Mouse (Mus musculus): ENCODE data around the gene Asic2.

Asic2 gene

DNA sequence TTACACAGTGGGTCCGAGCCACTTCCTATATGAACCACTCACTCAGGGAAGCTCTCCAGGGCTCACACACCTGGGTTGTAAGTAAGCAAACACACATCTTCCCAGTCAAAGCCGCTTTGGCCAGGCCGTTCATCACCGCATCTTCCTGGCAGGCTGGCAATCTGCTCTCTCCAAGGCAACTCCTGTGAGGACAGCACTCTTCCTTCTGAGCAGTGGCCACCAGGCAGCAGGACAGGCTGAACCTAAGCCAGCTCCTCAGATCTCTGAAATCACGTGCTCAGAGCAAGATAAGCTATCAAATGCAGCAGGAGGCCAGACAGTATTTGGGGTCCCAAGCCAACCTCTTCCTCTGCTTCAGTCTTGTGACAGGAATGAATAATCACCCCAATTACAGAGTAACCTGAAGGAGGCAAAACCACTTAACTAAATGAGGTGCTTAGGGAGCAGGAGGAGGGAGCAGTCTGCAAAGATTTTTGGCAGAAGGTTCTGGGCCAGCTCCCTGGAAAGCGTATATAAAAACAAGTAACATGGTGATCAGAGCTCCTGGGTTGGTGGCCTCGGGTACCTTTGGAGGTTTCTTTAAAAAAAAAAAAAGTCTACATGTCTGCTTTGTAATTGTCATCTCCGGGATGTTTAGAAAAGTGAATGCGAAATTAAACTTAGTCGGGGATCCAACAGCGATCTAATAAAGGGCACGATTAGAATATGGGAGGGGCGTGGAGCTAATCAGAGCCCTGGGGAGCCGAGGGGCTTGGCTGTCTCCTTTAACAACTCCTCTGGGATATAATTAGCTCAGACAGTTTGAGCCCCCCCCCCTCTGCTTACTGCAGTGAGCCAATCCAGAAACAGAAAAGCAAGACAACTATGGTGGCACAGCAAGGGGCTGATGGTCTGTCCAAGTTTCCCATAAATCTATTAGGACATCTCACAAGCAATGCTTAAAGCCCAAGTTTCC is 450.0 kb downstream of the Asic2 start:
- no peak for DNase-seq (ENCODE audit: low read depth, low spot score)

DNA sequence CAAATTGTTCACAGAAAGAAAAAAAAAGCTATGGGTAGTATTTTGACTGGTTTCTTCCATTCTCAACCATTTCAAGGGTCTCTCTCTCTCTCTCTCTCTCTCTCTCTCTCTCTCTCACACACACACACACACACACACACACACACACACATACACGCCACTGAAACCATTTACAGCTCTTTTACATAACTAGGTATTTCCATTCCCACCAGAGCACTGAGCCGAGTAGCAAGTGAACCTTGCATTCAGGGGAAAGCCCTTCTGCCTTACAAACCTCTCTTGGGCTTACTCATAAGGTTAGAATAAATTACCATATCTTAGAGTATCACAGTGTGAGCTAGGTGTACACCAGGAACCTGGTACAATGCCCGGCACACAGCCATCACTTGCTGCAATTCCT is 452.5 kb downstream of the Asic2 start:
- DNase-seq (ENCODE audit: low read depth, low spot score), result no peak

DNA sequence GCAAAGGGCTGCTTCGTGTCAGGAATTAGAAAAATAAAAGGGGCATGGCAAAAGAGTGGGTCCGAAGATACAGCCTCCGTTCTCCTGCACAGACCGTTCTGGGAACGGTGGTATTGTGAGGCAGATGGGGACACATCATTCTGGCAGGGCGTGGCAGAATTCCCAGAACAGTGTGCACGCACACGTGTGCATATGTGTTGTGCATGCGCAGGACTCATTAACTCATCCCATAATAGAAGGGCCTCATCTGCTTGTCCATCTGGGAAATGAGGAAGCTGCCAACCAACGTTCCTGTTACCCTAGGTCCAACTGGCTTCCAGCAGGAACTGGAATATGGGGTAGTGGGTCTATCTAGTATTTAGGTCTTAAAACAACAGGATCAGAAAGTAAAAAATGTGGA is 455.8 kb downstream of the Asic2 start:
- no peak for DNase-seq (ENCODE audit: low read depth, low spot score)

DNA sequence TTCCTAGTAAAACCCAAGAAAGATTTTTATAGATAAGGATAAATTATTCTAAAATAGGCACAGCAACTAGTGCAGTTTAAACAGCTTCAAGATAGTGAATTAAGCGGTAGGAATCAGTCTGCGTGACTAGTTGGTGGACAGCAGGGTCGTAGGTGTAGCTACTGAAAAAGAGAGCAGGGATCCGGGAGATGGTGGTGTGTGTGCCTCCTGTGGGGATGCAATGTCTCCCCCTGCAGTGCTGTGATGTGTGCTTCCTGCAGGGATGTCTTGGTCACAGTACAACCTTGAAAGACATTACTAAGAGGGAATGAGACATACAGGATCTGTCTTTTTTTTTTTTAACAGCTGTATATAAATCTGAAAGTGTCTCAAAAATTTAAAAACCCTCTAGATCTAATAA is 456.9 kb downstream of the Asic2 start:
- no peak for DNase-seq (ENCODE audit: low read depth, low spot score)

DNA sequence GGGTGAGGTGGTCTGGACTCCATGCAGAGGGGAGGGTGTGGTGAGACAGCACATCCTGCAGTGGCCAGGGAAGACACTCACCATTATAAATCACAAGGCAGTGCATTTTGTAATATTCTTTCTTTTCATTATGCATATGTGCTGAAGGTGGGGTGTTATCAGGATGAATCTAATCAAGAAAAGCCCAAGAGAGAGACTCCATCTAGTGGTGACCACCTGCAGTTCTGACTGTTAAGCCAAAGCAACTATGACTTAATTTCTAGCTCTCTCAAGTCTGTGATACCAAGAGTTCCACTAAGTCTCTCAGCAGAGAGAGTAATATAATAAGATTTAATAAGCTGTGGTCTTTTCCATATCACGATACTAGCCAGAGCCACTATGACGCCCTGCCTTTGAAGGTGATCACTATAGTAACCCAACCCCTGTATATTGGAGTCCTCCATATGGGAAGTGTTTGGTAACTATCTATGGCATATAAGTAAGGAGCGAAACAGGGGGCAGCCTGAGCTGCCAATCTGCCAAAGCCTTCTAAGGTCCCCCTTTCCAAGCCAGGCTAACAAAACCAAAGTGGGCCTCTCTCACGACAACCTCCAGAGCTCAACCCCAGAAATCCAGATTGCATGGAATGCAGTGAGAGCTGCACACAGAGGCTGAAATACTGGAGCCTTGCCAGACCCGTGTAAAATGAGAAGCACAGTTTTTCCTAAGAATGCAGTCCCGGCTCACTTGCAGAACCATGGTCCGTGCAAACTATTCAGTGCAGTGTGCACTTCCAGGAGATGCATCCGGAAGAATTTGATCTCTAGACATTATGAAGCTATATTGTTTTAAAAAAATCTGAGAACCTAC is 459.6 kb downstream of the Asic2 start:
- DNase-seq (ENCODE audit: low read depth, low spot score), result peak; percentile 57

DNA sequence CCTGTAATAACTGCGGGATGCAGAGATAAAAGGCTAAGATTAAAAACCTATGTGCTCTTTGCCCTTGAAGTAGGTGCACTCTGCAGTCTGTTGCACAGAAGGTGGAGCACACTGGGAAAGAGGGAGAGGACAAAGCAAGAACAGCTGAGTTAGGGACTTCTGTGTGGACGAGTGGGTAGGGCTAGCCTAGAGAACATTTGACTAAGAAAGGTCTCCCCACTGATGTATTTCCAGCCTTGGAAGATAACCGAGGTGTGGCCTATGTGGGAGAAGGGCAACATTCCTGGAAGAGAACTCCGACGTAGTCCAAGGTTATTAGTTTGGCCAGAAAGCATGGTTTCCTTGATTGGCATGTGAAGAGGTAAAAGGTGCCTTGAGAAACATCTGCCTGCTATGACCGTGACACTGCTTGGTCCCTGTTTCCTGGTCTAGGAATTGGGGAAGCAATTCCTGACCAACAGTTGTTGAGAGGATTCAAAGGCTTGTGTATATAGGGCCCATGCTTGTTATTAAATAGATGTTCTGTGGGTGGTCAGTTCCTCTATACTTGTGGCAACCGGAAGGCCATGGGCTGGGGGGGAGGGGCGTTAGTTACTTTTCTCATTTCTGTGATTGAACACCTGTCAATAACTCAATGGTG is 463.3 kb downstream of the Asic2 start:
- no peak for DNase-seq (ENCODE audit: low read depth, low spot score)

DNA sequence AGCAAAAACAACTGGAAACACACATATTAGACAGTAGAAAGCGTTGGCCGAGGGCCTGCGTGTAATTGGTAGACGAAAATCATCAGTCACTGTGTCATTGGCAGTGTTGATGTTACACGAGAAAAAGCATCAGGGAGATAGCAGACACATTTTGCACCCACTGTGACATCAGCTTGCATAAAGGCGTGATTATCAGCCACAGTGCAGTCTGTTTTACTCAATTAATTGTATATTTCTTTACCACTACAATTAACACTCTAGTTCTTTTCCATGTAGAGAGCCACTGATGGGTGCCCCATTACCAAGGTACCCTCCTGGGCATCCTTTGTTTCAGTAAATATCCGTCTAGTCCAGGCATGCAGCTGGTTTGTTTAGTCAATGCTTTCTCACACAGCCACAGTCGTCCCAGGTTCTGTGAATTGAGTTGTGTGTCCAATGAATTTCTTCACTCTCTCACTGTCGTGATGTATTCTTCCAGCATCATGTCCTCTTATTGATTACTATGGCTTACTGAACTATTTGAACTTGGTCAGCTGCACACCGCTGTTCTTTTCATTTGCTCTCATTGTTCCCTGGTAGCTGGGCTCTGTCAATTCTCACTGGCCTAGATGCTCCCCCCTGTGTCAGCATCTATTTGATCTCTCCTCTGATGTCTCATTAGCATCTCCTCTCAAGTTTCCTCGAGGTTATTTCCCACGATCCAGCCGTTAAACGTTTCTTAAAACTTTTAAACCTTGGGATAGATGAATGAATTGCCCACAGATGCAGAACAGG is 466.6 kb downstream of the Asic2 start:
- DNase-seq (ENCODE audit: low read depth, low spot score), result no peak

DNA sequence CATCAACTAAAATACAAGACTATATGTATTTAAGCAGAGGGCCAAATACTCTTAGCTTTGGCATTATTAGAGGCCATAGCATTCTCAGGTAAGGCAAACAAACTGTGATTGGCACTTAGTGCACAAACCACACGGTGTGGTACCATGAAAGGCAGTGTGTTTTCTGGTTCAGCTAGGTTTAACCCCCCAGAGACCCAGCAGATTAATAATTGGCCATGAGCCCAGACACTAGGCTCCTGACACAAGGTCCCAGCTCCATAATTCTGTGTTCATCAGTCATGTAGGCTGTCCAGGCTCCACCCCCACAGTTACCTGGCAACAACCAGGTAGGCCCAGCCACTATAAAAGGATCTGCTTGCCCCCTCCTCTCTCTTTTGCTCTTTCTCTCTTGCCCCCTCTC is 469.3 kb downstream of the Asic2 start:
- DNase-seq (ENCODE audit: low read depth, low spot score), result no peak

DNA sequence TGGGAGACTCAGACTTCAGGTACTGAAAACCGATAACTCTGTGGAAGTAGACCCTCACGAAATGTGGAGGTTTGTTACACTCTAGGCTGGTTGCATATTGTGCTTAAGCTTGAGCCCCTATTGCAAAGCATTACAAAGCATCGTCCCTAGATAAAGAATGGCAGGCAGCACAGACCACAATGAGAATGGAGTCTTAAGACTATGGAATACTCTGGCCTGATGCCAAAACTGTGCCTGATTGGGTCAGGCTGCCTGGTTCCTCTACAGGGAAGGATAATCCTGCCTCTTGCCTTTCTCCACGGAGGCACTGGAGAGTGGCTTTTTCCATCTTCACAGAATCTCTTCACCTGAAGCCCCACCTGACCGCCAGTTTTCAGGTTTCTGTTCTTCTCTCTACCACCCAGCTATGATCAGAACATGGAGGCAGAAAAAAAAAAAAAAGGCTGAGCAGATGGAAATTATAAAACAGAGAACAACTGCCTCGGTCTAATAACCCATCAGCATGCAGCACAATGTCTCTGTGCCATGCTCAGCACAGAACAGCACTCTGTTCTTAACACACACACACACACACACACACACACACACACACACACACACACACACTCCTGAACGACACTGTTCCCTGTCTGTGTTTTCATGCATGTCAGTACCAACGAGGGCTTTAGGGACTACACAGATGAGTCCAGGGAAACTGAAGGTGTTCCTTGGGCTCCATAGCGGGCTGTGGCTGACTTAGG is 470.4 kb downstream of the Asic2 start:
- no peak for DNase-seq (ENCODE audit: low read depth, low spot score)

DNA sequence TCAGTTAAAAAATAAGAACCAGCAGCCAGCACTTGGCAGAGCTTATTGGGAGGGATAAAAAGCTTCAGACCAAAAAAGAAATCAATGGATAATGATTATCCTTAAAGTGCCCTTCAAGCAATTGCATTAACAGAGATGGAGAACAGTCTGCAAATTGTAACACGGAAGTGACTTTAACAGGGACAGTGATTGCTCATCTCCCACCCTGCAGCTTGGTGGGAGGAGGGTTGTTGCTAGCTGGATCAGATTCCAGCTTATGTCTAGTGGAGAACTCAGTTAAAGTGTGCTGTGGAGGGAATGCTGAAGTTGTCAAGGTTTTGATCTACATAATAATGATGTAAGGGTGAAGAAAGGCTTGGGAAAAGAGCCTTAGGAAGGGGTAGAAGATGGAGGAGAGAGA is 471.8 kb downstream of the Asic2 start:
- DNase-seq (ENCODE audit: low read depth, low spot score), result no peak

DNA sequence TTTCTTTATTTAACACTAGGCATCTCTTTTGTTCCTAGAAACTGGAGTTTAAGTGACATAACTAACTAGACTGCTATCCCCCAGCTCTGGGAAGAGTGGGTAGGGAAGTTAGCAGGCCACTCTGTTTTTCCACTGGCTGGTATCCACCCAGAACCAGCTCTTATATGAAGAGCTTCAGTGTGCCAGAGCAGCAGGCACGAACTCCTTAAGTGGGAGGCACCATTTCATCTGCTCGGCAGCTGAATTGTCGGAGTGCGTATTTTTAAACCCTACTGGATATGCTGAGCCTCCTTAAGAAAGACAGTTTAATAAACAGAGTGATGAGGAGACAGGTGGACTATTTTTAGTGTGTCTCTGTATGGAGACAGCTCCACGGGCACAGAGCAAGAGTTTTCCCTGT is 475.9 kb downstream of the Asic2 start:
- no peak for DNase-seq (ENCODE audit: low read depth, low spot score)

DNA sequence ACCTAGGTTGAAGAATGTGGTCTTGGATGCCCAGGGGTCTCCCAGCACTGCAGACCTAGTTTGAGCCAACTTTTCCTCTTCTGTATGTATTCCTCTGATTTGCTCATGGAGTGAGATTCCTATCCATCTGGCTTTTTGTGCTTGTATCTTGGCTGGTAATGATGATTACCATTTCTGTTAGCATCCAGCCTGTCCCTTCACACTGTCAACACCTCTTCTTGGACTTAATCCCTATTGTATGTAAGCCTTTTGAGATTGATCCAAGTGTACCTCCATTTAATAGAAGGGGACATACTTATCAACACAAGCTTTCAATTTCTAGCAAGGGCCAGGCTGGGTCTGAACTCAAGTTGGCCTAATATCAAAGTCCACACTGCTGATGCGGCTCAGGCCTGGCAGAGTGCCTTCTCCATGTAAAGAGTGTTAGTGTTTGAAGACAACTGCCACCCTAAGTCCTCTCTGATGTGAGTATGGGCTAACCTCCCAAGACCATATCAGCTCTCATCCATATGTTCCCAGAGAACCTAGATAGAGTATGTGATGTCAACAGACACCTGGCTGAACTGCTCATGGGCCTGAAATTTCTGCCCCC is 479.0 kb downstream of the Asic2 start:
- no peak for DNase-seq (ENCODE audit: low read depth, low spot score)

DNA sequence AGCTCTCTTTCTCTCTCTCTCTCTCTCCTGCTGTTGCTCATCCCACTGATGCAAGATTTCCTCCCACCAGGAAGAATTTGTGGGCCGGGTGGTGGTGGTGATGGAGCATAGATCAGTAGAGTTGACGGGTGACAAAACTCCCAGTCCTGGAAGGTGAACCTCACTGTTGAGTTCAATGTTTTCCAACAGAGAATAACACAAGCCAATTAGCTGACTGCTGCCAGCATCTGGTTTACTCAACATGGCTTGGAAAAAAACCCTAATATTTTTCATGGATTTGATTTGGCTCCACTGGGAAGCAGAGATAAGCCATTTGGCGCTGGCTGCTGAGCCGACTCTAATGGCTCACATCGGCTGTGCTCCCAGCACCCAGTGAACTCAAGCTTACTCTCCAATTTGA is 479.6 kb downstream of the Asic2 start:
- DNase-seq (ENCODE audit: low read depth, low spot score), result no peak

DNA sequence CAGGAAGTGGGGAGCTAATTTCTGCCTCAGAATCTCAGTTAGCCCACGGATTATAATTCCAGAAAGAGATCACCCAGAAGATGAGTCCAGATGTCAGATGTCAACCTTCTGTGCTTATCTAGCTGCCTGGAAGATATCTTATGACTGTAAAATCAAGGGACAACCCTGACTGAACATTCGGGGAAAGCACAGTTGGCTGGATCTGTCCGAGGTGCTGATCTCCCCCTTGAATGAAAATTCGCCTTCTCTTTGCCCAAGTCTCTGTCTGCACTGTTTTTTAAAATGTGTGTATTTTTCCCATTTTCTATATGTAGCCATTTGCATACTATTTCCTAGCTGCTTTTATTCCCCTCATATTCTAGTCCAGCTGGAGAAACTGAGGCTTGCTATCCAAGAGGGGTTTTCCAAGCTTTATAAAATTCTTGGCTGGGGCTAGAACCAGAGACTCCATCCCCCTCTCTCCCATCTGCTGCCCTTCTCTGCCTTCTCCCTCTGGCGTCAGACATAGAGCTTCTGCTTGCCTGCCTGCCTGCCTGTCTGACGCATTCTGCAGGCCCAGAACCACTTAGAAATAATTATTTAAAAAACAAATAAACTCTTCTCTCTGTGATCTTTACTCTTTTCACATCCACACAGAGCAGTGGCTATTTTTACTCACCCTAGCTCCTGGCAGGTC is 481.9 kb downstream of the Asic2 start:
- peak; percentile 51 for DNase-seq (ENCODE audit: low read depth, low spot score)

DNA sequence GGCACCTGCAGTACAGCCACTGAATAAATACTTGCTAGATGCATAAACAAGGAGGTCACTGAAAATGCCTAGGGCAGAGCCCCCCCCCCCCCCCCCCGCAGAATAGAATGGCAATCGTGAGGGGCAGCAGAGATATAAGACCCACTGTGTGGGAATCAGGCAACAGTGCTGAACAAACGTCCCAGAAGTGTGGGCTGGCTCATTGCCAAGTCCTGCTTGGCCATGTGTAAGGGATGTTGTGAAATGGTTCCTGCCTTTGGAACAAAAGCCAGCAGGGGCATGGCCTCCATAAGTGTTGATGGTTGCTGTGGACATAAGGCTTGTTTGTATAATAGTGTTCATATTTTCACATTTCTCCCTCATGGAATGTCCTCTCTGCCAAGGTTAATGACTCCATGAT is 487.1 kb downstream of the Asic2 start:
- DNase-seq (ENCODE audit: low read depth, low spot score), result no peak

DNA sequence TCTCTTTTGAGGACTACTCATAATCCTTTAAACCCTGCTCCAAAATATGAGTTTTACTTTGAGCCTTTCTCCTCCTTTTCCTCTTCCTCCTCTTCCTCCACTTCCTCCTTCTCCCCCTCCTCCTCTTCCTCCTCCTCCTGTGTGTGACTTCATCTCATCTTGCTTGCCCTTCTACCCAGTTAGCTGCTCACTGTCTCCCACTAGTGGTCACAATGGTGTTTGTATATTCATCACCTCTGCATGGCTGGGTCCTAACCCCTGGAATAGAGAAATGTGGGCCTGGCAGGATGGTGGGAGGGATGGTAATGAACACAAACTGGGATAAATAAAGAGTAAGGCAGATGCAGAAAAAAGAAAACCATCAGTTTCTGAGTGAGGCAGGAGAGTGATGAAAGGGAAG is 492.0 kb downstream of the Asic2 start:
- DNase-seq (ENCODE audit: low read depth, low spot score), result peak; percentile 27

DNA sequence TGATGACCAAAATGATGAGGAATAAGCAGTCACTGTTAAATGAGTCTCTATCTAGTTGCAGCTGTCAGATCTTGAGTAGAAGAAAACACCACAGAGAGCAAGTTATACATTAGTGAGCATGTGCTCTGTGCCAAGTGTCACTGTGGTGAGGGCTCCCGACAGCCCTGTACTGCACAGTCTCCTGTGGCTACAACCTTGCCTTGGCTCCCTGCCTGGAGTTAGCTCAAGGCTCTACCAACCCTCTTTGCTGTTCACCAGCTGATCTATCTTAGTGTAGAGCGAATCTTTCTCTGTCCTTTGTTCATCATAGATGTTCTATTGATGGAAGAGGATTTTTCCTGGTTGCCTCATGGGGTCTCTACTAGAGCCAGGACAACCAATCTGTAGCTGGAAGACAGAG is 494.1 kb downstream of the Asic2 start:
- no peak for DNase-seq (ENCODE audit: low read depth, low spot score)

DNA sequence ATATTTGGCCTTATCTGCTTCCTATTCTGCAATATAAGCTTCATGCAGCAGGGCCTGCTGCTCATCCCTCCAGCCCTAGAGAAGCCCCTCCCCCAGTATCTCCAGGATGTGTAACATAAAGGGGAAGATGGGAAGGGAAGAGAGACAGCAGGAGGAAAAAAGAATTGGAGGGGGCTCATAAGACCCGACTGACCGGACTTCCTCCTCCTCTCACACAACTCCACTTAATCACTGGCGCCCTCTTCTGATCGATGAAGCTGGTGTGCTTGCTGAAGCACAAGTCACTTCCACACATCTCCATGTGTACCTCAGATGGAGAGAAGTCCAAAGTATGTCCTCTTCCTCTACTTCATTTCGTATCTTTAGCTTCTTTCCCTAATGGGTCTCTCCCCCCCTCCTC is 506.1 kb downstream of the Asic2 start:
- peak; percentile 42 for DNase-seq (ENCODE audit: low read depth, low spot score)

DNA sequence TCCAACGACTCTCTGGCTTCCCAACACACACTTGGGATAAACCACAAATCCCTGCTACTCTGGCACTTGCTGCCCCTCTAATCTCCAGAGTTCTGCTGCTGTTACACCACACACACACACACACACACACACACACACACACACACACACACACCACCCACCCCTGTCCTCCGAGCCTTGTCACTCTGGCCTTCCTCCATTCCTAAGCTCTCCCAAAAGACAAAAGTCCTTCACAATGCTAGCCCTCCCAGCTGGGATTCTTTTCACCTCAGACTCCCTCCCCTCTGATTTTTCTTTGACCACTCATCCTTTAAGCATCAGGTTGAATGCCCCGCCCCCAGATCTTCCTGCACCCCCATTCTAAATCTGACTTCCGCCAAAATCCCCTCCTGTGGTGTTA is 506.5 kb downstream of the Asic2 start:
- no peak for DNase-seq (ENCODE audit: low read depth, low spot score)

DNA sequence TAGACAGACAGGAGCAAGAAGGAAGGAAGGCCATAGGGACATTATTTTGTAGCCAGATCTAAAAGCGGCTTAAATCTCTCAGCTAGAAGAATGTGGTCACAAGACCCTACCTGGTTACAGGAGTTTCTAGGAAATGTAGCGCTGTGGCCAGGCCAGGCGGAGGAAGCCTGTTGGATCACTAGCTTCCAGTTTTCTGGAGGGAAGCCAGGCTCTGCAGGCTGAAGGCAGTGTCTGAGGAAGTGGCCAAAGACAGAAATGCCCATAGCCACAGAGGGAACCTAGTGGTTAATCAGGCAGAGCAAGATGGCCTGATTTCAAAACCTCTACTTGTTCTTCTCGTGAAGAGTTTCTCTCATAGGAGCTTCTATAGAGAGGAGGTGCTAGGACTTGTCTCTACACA is 513.3 kb downstream of the Asic2 start:
- DNase-seq (ENCODE audit: low read depth, low spot score), result no peak
